Mouse (Mus musculus): ENCODE data around the gene Adi1. TPM values are rescaled to one million over a fixed set of nuclear protein-coding genes. Genes with fewer than 3 reads are reported as not detected.

Gene Adi1
- polyA plus RNA-seq, 1 experiment from 2014 or later, result 72.1 TPM

- H3K9me3 ChIP-seq (ENCODE audit: control insufficient read depth, low read length), result no peaks in the 10 kb centered on the region
- no peak overlapping the region for H3K9ac ChIP-seq (ENCODE audit: low read length)
These were observed 24.6 kb downstream of the Adi1 start for GRCm38 (mm10) chr12:28699656-28700055.

GRCm38 (mm10) chr12:28700101-28700511 lies 25.1 kb downstream of the Adi1 start:
- Histone ChIP-seq H3K36me3 (ENCODE audit: control insufficient read depth, insufficient read depth, low read length) (peaks cover 2% of the 10 kb centered on the region; the same call in 1 of the 2 replicates), H3K4me3 (ENCODE audit: low read depth, low read length) (no peak overlapping the region), H3K27me3 (ENCODE audit: control insufficient read depth, insufficient read depth, low read length) (no peaks in the 10 kb centered on the region), H3K27ac (replicated peaks; ENCODE audit: low read depth, low read length) (no peak overlapping the region), H3K4me1 (ENCODE audit: control insufficient read depth, insufficient read depth, low read length) (no peaks in the 10 kb centered on the region), H3K9ac (ENCODE audit: low read length) (no peak overlapping the region; the same call in 1 of the 2 replicates), H3K4me2 (ENCODE audit: low read depth, severe bottlenecking) (no peak overlapping the region), H3K9me3 (ENCODE audit: control insufficient read depth, low read length) (no peaks in the 10 kb centered on the region)
- WGBS, result 44% methylated on average over 3 of the region's 3 CpGs
- DNase-seq (ENCODE audit: low spot score) (no peak), ATAC-seq (ENCODE audit: insufficient number of reproducible peaks, low FRiP score, low TSS enrichment, low read depth) (no peak)

More at GRCm38 (mm10) chr12:28699656-28700055, 24.6 kb downstream of the Adi1 start:
- peak; percentile 84 for DNase-seq (ENCODE audit: low spot score)
- H3K27me3 ChIP-seq (ENCODE audit: control insufficient read depth, insufficient read depth, low read length), result no peaks in the 10 kb centered on the region
- H3K27ac ChIP-seq (replicated peaks; ENCODE audit: low read depth, low read length), result no peak overlapping the region
- WGBS, result 12% methylated on average over 6 of the region's 6 CpGs
- no peak for ATAC-seq (ENCODE audit: insufficient number of reproducible peaks, low FRiP score, low TSS enrichment, low read depth)
- H3K4me2 ChIP-seq (ENCODE audit: low read depth, severe bottlenecking), result no peak overlapping the region
- no peaks in the 10 kb centered on the region for H3K4me1 ChIP-seq (ENCODE audit: control insufficient read depth, insufficient read depth, low read length)
- no peak overlapping the region for H3K4me3 ChIP-seq (ENCODE audit: low read depth, low read length)
- peaks cover 2% of the 10 kb centered on the region; the same call in 1 of the 2 replicates for H3K36me3 ChIP-seq (ENCODE audit: control insufficient read depth, insufficient read depth, low read length)

GRCm38 (mm10) chr12:28700561-28701025 lies 25.6 kb downstream of the Adi1 start:
- DNase-seq (ENCODE audit: low spot score) (no peak), ATAC-seq (ENCODE audit: insufficient number of reproducible peaks, low FRiP score, low TSS enrichment, low read depth) (no peak)
- Histone ChIP-seq H3K4me1 (ENCODE audit: control insufficient read depth, insufficient read depth, low read length) (no peaks in the 10 kb centered on the region), H3K27me3 (ENCODE audit: control insufficient read depth, insufficient read depth, low read length) (no peaks in the 10 kb centered on the region), H3K4me2 (ENCODE audit: low read depth, severe bottlenecking) (no peak overlapping the region), H3K36me3 (ENCODE audit: control insufficient read depth, insufficient read depth, low read length) (peaks cover 2% of the 10 kb centered on the region; the same call in 1 of the 2 replicates), H3K9ac (ENCODE audit: low read length) (no peak overlapping the region), H3K9me3 (ENCODE audit: control insufficient read depth, low read length) (no peaks in the 10 kb centered on the region), H3K27ac (replicated peaks; ENCODE audit: low read depth, low read length) (no peak overlapping the region), H3K4me3 (ENCODE audit: low read depth, low read length) (no peak overlapping the region)
- 80% methylated on average over 19 of the region's 19 CpGs for WGBS

- Histone ChIP-seq H3K9me3 (ENCODE audit: control insufficient read depth, low read length) (no peaks in the 10 kb centered on the region), H3K9ac (ENCODE audit: low read length) (no peak overlapping the region), H3K4me1 (ENCODE audit: control insufficient read depth, insufficient read depth, low read length) (no peaks in the 10 kb centered on the region), H3K4me3 (ENCODE audit: low read depth, low read length) (no peak overlapping the region), H3K27me3 (ENCODE audit: control insufficient read depth, insufficient read depth, low read length) (no peaks in the 10 kb centered on the region), H3K36me3 (ENCODE audit: control insufficient read depth, insufficient read depth, low read length) (peaks cover 2% of the 10 kb centered on the region; the same call in 1 of the 2 replicates), H3K27ac (replicated peaks; ENCODE audit: low read depth, low read length) (no peak overlapping the region; the same call in 1 of the 2 replicates), H3K4me2 (ENCODE audit: low read depth, severe bottlenecking) (no peak overlapping the region)
- DNase-seq (ENCODE audit: low spot score), result no peak
- no peak for ATAC-seq (ENCODE audit: insufficient number of reproducible peaks, low FRiP score, low TSS enrichment, low read depth)
- 72% methylated on average over 11 of the region's 11 CpGs for WGBS
These were observed 26.3 kb downstream of the Adi1 start for GRCm38 (mm10) chr12:28701302-28701701.

- no peak overlapping the region for H3K4me3 ChIP-seq (ENCODE audit: low read depth, low read length)
- 3% methylated on average over 12 of the region's 12 CpGs for WGBS
- H3K27me3 ChIP-seq (ENCODE audit: control insufficient read depth, insufficient read depth, low read length), result no peaks in the 10 kb centered on the region
- no peaks in the 10 kb centered on the region for H3K4me1 ChIP-seq (ENCODE audit: control insufficient read depth, insufficient read depth, low read length)
- no peak for ATAC-seq (ENCODE audit: insufficient number of reproducible peaks, low FRiP score, low TSS enrichment, low read depth)
- no peak overlapping the region for H3K9ac ChIP-seq (ENCODE audit: low read length)
- DNase-seq (ENCODE audit: low spot score), result peak; percentile 24
- H3K36me3 ChIP-seq (ENCODE audit: control insufficient read depth, insufficient read depth, low read length), result no peaks in the 10 kb centered on the region; the same call in 1 of the 2 replicates
- H3K27ac ChIP-seq (replicated peaks; ENCODE audit: low read depth, low read length), result no peak overlapping the region
- H3K4me2 ChIP-seq (ENCODE audit: low read depth, severe bottlenecking), result no peak overlapping the region
- no peaks in the 10 kb centered on the region for H3K9me3 ChIP-seq (ENCODE audit: control insufficient read depth, low read length)
These were observed 29.4 kb downstream of the Adi1 start for GRCm38 (mm10) chr12:28704381-28704780.

GRCm38 (mm10) chr12:28705204-28705603 lies 30.2 kb downstream of the Adi1 start:
- ATAC-seq (ENCODE audit: insufficient number of reproducible peaks, low FRiP score, low TSS enrichment, low read depth) (no peak), DNase-seq (ENCODE audit: low spot score) (no peak)
- H3K4me1 ChIP-seq (ENCODE audit: control insufficient read depth, insufficient read depth, low read length), result no peaks in the 10 kb centered on the region
- H3K9ac ChIP-seq (ENCODE audit: low read length), result no peak overlapping the region
- WGBS, result 87% methylated on average over 6 of the region's 6 CpGs
- no peaks in the 10 kb centered on the region; the same call in 1 of the 2 replicates for H3K36me3 ChIP-seq (ENCODE audit: control insufficient read depth, insufficient read depth, low read length)
- H3K4me2 ChIP-seq (ENCODE audit: low read depth, severe bottlenecking), result no peak overlapping the region
- no peak overlapping the region for H3K4me3 ChIP-seq (ENCODE audit: low read depth, low read length)
- no peak overlapping the region for H3K27ac ChIP-seq (replicated peaks; ENCODE audit: low read depth, low read length)
- no peaks in the 10 kb centered on the region for H3K9me3 ChIP-seq (ENCODE audit: control insufficient read depth, low read length)
- no peaks in the 10 kb centered on the region for H3K27me3 ChIP-seq (ENCODE audit: control insufficient read depth, insufficient read depth, low read length)

- H3K36me3 ChIP-seq (ENCODE audit: control insufficient read depth, insufficient read depth, low read length), result peaks cover 3% of the 10 kb centered on the region; the same call in 1 of the 2 replicates
- 88% methylated on average over 4 of the region's 4 CpGs for WGBS
- DNase-seq (ENCODE audit: low spot score), result no peak
These were observed 33.1 kb downstream of the Adi1 start for GRCm38 (mm10) chr12:28708154-28708553.

GRCm38 (mm10) chr12:28710566-28711185 lies 35.6 kb downstream of the Adi1 start:
- H3K9me3 ChIP-seq (ENCODE audit: control insufficient read depth, low read length), result no peaks in the 10 kb centered on the region
- H3K9ac ChIP-seq (ENCODE audit: low read length), result no peak overlapping the region
- no peak overlapping the region for H3K4me3 ChIP-seq (ENCODE audit: low read depth, low read length)
- no peak overlapping the region for H3K27ac ChIP-seq (replicated peaks; ENCODE audit: low read depth, low read length)
- no peaks in the 10 kb centered on the region for H3K4me1 ChIP-seq (ENCODE audit: control insufficient read depth, insufficient read depth, low read length)
- ATAC-seq (ENCODE audit: insufficient number of reproducible peaks, low FRiP score, low TSS enrichment, low read depth) (no peak), DNase-seq (ENCODE audit: low spot score) (no peak)
- 74% methylated on average over 22 of the region's 22 CpGs for WGBS
- no peaks in the 10 kb centered on the region for H3K27me3 ChIP-seq (ENCODE audit: control insufficient read depth, insufficient read depth, low read length)
- H3K36me3 ChIP-seq (ENCODE audit: control insufficient read depth, insufficient read depth, low read length), result peaks cover 3% of the 10 kb centered on the region; the same call in 1 of the 2 replicates
- H3K4me2 ChIP-seq (ENCODE audit: low read depth, severe bottlenecking), result no peak overlapping the region

More at GRCm38 (mm10) chr12:28708154-28708553, 33.1 kb downstream of the Adi1 start:
- H3K9me3 ChIP-seq (ENCODE audit: control insufficient read depth, low read length), result no peaks in the 10 kb centered on the region
- no peaks in the 10 kb centered on the region for H3K27me3 ChIP-seq (ENCODE audit: control insufficient read depth, insufficient read depth, low read length)
- H3K27ac ChIP-seq (replicated peaks; ENCODE audit: low read depth, low read length), result no peak overlapping the region
- H3K4me3 ChIP-seq (ENCODE audit: low read depth, low read length), result no peak overlapping the region
- H3K4me1 ChIP-seq (ENCODE audit: control insufficient read depth, insufficient read depth, low read length), result no peaks in the 10 kb centered on the region
- H3K4me2 ChIP-seq (ENCODE audit: low read depth, severe bottlenecking), result no peak overlapping the region
- ATAC-seq (ENCODE audit: insufficient number of reproducible peaks, low FRiP score, low TSS enrichment, low read depth), result no peak
- no peak overlapping the region for H3K9ac ChIP-seq (ENCODE audit: low read length)
